1 mouse cellular context compared by ENCODE assay signal in the genomic region with DNA sequence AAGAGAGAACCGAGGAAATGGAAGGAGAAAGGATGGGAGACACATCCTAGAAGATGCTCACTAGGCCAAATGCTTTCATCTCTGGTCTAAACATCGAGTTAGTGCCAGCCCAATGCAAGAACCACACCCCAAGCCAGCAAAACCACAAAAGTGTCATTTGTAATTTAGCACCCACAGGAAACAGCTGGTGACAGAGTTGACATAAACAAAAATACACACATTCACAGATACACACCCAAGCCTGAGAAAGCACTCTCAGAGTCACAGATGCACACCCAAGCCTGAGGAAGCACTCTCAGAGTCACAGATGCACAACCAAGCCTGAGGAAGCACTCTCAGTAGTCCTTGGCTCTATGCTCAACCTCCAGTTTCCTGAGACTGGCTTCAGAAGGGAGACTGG.
TF ChIP-seq lines count a peak whose summit lies in the region.

No protein-coding gene starts in this region.

TF ChIP-seq in MEL, 35 proteins besides CTCF, POLR2A, EP300 and RAD21:
- no peak for TF ChIP-seq ZMIZ1 (IDR thresholded peaks at IDR 0.05; ENCODE audit: low read depth, low read length)
- 0 out of 2 replicates have a peak, but pooled peaks have one; percentile 5 for TF ChIP-seq GATA1 (IDR thresholded peaks at IDR 0.05; ENCODE audit: low read depth, low read length)
- 0 out of 2 replicates have a peak, but pooled peaks have one; percentile 0 for TF ChIP-seq ZC3H11A (IDR thresholded peaks at IDR 0.05; ENCODE audit: low read depth, low read length)
- TF ChIP-seq ETS1 (IDR thresholded peaks at IDR 0.05; ENCODE audit: low read depth, low read length), result peak; percentile 100
- TF ChIP-seq MAFK (IDR thresholded peaks at IDR 0.05; ENCODE audit: borderline replicate concordance, low read depth, low read length), result peak; percentile 29; the same call in 1 of the 2 replicates
- peak; percentile 58 for TF ChIP-seq TAL1 (IDR thresholded peaks at IDR 0.05; ENCODE audit: low read length)
- peak; percentile 32; the same call in 1 of the 2 replicates for TF ChIP-seq HCFC1 (IDR thresholded peaks at IDR 0.05; ENCODE audit: low read depth, low read length)
- TF ChIP-seq TCF12 (IDR thresholded peaks at IDR 0.05; ENCODE audit: low read depth, low read length), result peak; percentile 60
- TF ChIP-seq POLR2AphosphoS5 (IDR thresholded peaks at IDR 0.05; ENCODE audit: borderline replicate concordance, low read depth, low read length), result no peak
- TF ChIP-seq MXI1 (IDR thresholded peaks at IDR 0.05; ENCODE audit: low read depth, low read length), result 0 out of 2 replicates have a peak, but pooled peaks have one; percentile 22
- no peak for TF ChIP-seq ZNF384 (IDR thresholded peaks at IDR 0.05; ENCODE audit: low read depth, low read length)
- 0 out of 2 replicates have a peak, but pooled peaks have one; percentile 26 for TF ChIP-seq MEF2A (IDR thresholded peaks at IDR 0.05; ENCODE audit: extremely low read depth, insufficient replicate concordance, low read depth, low read length, poor library complexity, severe bottlenecking)
- no peak for TF ChIP-seq MAZ (IDR thresholded peaks at IDR 0.05; ENCODE audit: low read depth, low read length)
- 0 out of 2 replicates have a peak, but pooled peaks have one; percentile 8 for TF ChIP-seq BHLHE40 (IDR thresholded peaks at IDR 0.05; ENCODE audit: borderline replicate concordance, low read depth, low read length)
- TF ChIP-seq SIN3A (IDR thresholded peaks at IDR 0.05; ENCODE audit: low read length), result peak; percentile 92
